Comparison of ENCODE assay signal across 8 mouse cellular contexts in genomic region chr7:100706883-100707480, GRCm38 (mm10). TPM values are rescaled to one million over a fixed set of nuclear protein-coding genes. Genes with fewer than 3 reads are reported as not detected.
DNase-seq lines count a peak whose midpoint lies in the region; ATAC-seq and TF ChIP-seq lines count a peak whose summit lies in the region.

No protein-coding gene starts in this region.

- H3K9me3 ChIP-seq in hindbrain, postnatal 0 days (ENCODE audit: low read length) = no peaks in the 10 kb centered on the region
- H3K9me3 ChIP-seq in midbrain, embryonic 13.5 days = no peaks in the 10 kb centered on the region

- WGBS in hindbrain, postnatal 0 days = under 1% methylated on average over 23 of the region's 23 CpGs
- WGBS in midbrain, embryonic 13.5 days = 0% methylated on average over 23 of the region's 23 CpGs

- H3K4me2 ChIP-seq in hindbrain, postnatal 0 days (ENCODE audit: low read depth, low read length) = peak overlapping the region; percentile 77
- peak overlapping the region; percentile 80 for H3K4me2 ChIP-seq in midbrain, embryonic 13.5 days (replicated peaks)

- peak overlapping the region; percentile 94 for H3K4me3 ChIP-seq in hindbrain, postnatal 0 days (ENCODE audit: low read length)
- H3K4me3 ChIP-seq in midbrain, embryonic 13.5 days (replicated peaks) = peak overlapping the region; percentile 85

- no peak; the same call in 1 of the 2 replicates for ATAC-seq in hindbrain, postnatal 0 days
- ATAC-seq in midbrain, embryonic 13.5 days = peak; percentile 62

- no peaks in the 10 kb centered on the region for H3K27me3 ChIP-seq in hindbrain, postnatal 0 days (ENCODE audit: insufficient read depth, low read length)
- H3K27me3 ChIP-seq in midbrain, embryonic 13.5 days = no peaks in the 10 kb centered on the region

- DNase-seq in cerebellum, adult 9-10 months = peak; percentile 75
- DNase-seq in cerebellum, postnatal 25 days = no peak
- peak; percentile 37 to 52 for DNase-seq in right cerebral cortex, postnatal 10 days (ENCODE audit: low spot score in 2 of 2)
- DNase-seq in right cerebral cortex, postnatal 4 days = no peak
- DNase-seq in hindbrain, postnatal 0 days (ENCODE audit: low spot score) = peak; percentile 44
- no peak for DNase-seq in ovary, adult 18-20 months (ENCODE audit: low spot score)
- no peak for DNase-seq in urinary bladder, postnatal 36 days (ENCODE audit: low spot score in 2 of 2)

- H3K36me3 ChIP-seq in hindbrain, postnatal 0 days (ENCODE audit: insufficient read depth, low read length) = no peaks in the 10 kb centered on the region
- H3K36me3 ChIP-seq in midbrain, embryonic 13.5 days = no peaks in the 10 kb centered on the region

- peaks cover 6% of the 10 kb centered on the region; the same call in 1 of the 2 replicates for H3K4me1 ChIP-seq in hindbrain, postnatal 0 days (ENCODE audit: insufficient read depth, low read length)
- H3K4me1 ChIP-seq in midbrain, embryonic 13.5 days (replicated peaks) = peaks cover 23% of the 10 kb centered on the region

- TF ChIP-seq CTCF in hindbrain, postnatal 0 days (IDR thresholded peaks at IDR 0.05; ENCODE audit: low read depth) = no peak

- H3K27ac ChIP-seq in hindbrain, postnatal 0 days = peak overlapping the region; percentile 99
- peak overlapping the region; percentile 100 for H3K27ac ChIP-seq in midbrain, embryonic 13.5 days

- H3K9ac ChIP-seq in hindbrain, postnatal 0 days (replicated peaks; ENCODE audit: low read length) = peak overlapping the region; percentile 96
- H3K9ac ChIP-seq in midbrain, embryonic 13.5 days (replicated peaks) = peak overlapping the region; percentile 94

RNA-seq across cellular contexts. Expression of gene Fam168a, which starts 0.5 kb away (rescaled TPM):
- 123 and 162 TPM in 2 replicates for total RNA-seq in hindbrain, postnatal 0 days (2014; rRNA removed)
- 98.2 and 116 TPM in 2 replicates for polyA plus RNA-seq in hindbrain, postnatal 0 days (2015; fragmentation: Nextera tagmentation; extraction: Ambion mirVana)
- 85.8 and 94.4 TPM in 2 replicates for polyA plus RNA-seq in midbrain, embryonic 13.5 days (2015; fragmentation: Nextera tagmentation; extraction: Ambion mirVana)

RNA-seq across cellular contexts. Expression of gene Plekhb1, which starts 44.8 kb away (rescaled TPM):
- 47.0 and 51.8 TPM in 2 replicates for total RNA-seq in hindbrain, postnatal 0 days (2014; rRNA removed)
- polyA plus RNA-seq in hindbrain, postnatal 0 days (2015; fragmentation: Nextera tagmentation; extraction: Ambion mirVana) = 40.4 and 49.3 TPM in 2 replicates
- polyA plus RNA-seq in midbrain, embryonic 13.5 days (2015; fragmentation: Nextera tagmentation; extraction: Ambion mirVana) = 5.1 and 5.8 TPM in 2 replicates

Comparison
In these comparisons a context has a peak if more than half of its experiments do, and no peak if none do; other contexts are left out.
1. DNase-seq: peak in cerebellum, adult 9-10 months (single experiment), right cerebral cortex, postnatal 10 days (2 of 2) and hindbrain, postnatal 0 days (single experiment); none in cerebellum, postnatal 25 days (0 of 2), right cerebral cortex, postnatal 4 days (single experiment), ovary, adult 18-20 months (single experiment) and urinary bladder, postnatal 36 days (0 of 2).